Mouse (Mus musculus) myocyte (in vitro differentiated cells): Measurements from ENCODE around the gene Gm43517.

Experiments used
- CEBPB ChIP-seq: IDR thresholded peaks from 2 replicates; pipeline ENCODE4 v1.6.1; 2011; ENCODE audit warnings: mild to moderate bottlenecking, moderate library complexity; ENCODE audit not compliant: poor library complexity, insufficient read depth, severe bottlenecking
- MAX ChIP-seq: IDR thresholded peaks from one replicate; pipeline ENCODE4 v1.6.1; 2011; ENCODE audit warnings: low read depth, mild to moderate bottlenecking, control low read depth
- POLR2A ChIP-seq: IDR thresholded peaks from one replicate; pipeline ENCODE4 v1.6.1; 2011; ENCODE audit warnings: low read depth, mild to moderate bottlenecking, control low read depth, moderate library complexity; ENCODE audit not compliant: insufficient read length

- TF ChIP-seq POLR2A (no peak), MAX (no peak), CEBPB (no peak)
Measured at GRCm38 (mm10) chr12:49417963-49418362, 33.0 kb downstream of the Gm43517 start.
